Mouse (Mus musculus) c-Kit-positive CD71-positive TER-119-positive erythroid progenitor cells, embryonic 14.5 days (primary cell): Measurements from ENCODE around the gene Lrrc49.

Experiments
- DNase-seq: peaks from one replicate; pipeline ENCODE4 v3.0.0-alpha.2; 2013; ENCODE audit warnings: low spot score

The Lrrc49 gene

GRCm38 (mm10) chr9:60543422-60544015 is 144.4 kb downstream of the Lrrc49 start:
- DNase-seq = no peak

GRCm38 (mm10) chr9:60530310-60530709 is 157.6 kb downstream of the Lrrc49 start:
- DNase-seq = no peak

GRCm38 (mm10) chr9:60529348-60530243 is 158.4 kb downstream of the Lrrc49 start:
- DNase-seq = no peak

- DNase-seq = no peak
Observed at GRCm38 (mm10) chr9:60528269-60528668, 159.7 kb downstream of the Lrrc49 start.

GRCm38 (mm10) chr9:60527836-60528235 is 160.1 kb downstream of the Lrrc49 start:
- no peak for DNase-seq

- no peak for DNase-seq
Observed at GRCm38 (mm10) chr9:60527051-60527450, 160.9 kb downstream of the Lrrc49 start.

GRCm38 (mm10) chr9:60526195-60526594 is 161.8 kb downstream of the Lrrc49 start:
- DNase-seq = no peak

- DNase-seq = no peak
Observed at GRCm38 (mm10) chr9:60521806-60522264, 166.1 kb downstream of the Lrrc49 start, which contains the start of gene Thsd4. Gene Thsd4 (minus strand): TSS chr9:60522046.

GRCm38 (mm10) chr9:60521143-60521542 is 166.8 kb downstream of the Lrrc49 start:
- no peak for DNase-seq

- DNase-seq = no peak
Observed at GRCm38 (mm10) chr9:60519601-60520000, 168.4 kb downstream of the Lrrc49 start.
